Mouse (Mus musculus) midbrain, embryonic 16.5 days (tissue): ENCODE measurements at regions not wholly inside any gene's neighbourhood (a gene's known extent, or its start where the extent isn't known, plus 50 kb on each side); places are given as distances from the start of the nearest gene placed in this dataset.
A peak's percentile ranks its signal among the peaks of the same experiment; 100 is the strongest.

Experiments
- ATAC-seq: fragments of 200-750 bp; cut with Nextera tagmentation; 2 replicates; pipeline ENCODE4 v1.8.0; 2017; ENCODE audit warnings: moderate TSS enrichment
- H3K27ac ChIP-seq: fragments of 300-500 bp; sonication (generic); 2 replicates; pipeline ENCODE4 v1.5.1; 2014; ENCODE audit warnings: mild to moderate bottlenecking, low read length, mixed read lengths
- H3K27me3 ChIP-seq: fragments of 300-500 bp; sonication (generic); 2 replicates; pipeline ENCODE4 v1.6.1; 2014; ENCODE audit warnings: low read depth, low read length, mixed read lengths; ENCODE audit not compliant: control insufficient read depth, insufficient read depth
- H3K36me3 ChIP-seq: fragments of 300-500 bp; sonication (generic); 2 replicates; pipeline ENCODE4 v1.6.1; 2014; ENCODE audit warnings: mild to moderate bottlenecking, low read length, moderate library complexity, mixed read lengths; ENCODE audit not compliant: control insufficient read depth, insufficient read depth
- H3K4me1 ChIP-seq: fragments of 300-500 bp; sonication (generic); 2 replicates; pipeline ENCODE4 v1.6.1; 2014; ENCODE audit warnings: mild to moderate bottlenecking, low read length, mixed read lengths; ENCODE audit not compliant: control insufficient read depth, insufficient read depth
- H3K4me2 ChIP-seq: fragments of 300-500 bp; sonication (generic); 2 replicates; pipeline ENCODE4 v1.6.1; 2014; ENCODE audit warnings: mild to moderate bottlenecking, low read length, mixed read lengths
- H3K4me3 ChIP-seq: fragments of 300-500 bp; sonication (generic); 2 replicates; pipeline ENCODE4 v1.5.1; 2014; ENCODE audit warnings: low read depth, mild to moderate bottlenecking, low read length, moderate library complexity, mixed read lengths
- H3K9ac ChIP-seq: fragments of 300-500 bp; sonication (generic); 2 replicates; pipeline ENCODE4 v1.6.1; 2014; ENCODE audit warnings: low read depth, low read length, mixed read lengths
- H3K9me3 ChIP-seq: fragments of 300-500 bp; sonication (generic); replicated peaks from 2 replicates; pipeline ENCODE4 v1.6.1; 2014; ENCODE audit warnings: mild to moderate bottlenecking, low read length, mixed read lengths; ENCODE audit not compliant: control insufficient read depth, poor library complexity, severe bottlenecking
- WGBS: fragments of 180-500 bp; shearing (Covaris S2); extraction: QIAGEN DNeasy Blood & Tissue Kit; methylation state at CpG from one replicate; pipeline ENCODE4 v1.1.7; 2014; 5-methylcytosine and 5-hydroxymethylcytosine counted together

- peak overlapping the region; percentile 53; the same call in 1 of the 2 replicates for H3K9ac ChIP-seq
Observed at GRCm38 (mm10) chr17:87570676-87571344, 65.0 kb upstream of the Epcam start.

DNA sequence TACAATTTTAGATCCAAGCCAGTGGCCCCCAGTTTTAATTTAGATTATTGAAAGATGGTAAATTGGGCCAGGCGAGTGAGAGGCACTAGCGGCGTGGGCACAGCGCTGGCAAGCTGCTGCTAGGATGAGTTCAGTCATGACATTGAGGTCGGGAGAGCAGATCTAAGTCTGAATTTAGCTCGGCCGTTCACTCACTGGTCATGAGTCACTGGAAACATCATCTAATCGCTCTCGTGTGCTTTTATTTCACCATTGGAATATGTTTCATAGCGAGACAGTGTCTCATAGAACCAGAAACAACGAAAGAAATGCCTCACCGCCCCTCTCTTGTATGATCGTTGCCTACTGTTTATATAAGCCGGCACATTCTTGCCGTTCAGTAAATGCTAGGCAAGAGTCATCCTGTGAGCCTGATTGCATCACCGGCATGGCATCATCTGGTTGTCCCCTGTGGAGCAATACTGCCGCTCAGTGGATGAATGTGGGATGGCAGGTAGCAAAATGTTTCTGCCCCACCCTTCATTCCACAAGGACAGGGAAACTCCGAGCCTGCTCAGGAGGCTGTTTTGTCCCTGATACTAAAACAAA lies 64.3 kb upstream of the Epcam start:
- H3K27me3 ChIP-seq = no peaks in the 10 kb centered on the region
- ATAC-seq = peak; percentile 93
- no peaks in the 10 kb centered on the region for H3K36me3 ChIP-seq
- peaks cover 7% of the 10 kb centered on the region; the same call in 1 of the 2 replicates for H3K4me1 ChIP-seq
- peak overlapping the region; percentile 53; the same call in 1 of the 2 replicates for H3K9ac ChIP-seq
- H3K4me3 ChIP-seq = peak overlapping the region; percentile 19; the same call in 1 of the 2 replicates
- 8% methylated on average over 18 of the region's 18 CpGs for WGBS
- H3K27ac ChIP-seq = no peak overlapping the region; the same call in 1 of the 2 replicates
- H3K4me2 ChIP-seq = peak overlapping the region; percentile 49
- H3K9me3 ChIP-seq = no peaks in the 10 kb centered on the region

More at GRCm38 (mm10) chr17:87570676-87571344, 65.0 kb upstream of the Epcam start:
- peak; percentile 49 for ATAC-seq
- Histone ChIP-seq H3K4me1 (peaks cover 7% of the 10 kb centered on the region; the same call in 1 of the 2 replicates), H3K9me3 (no peaks in the 10 kb centered on the region), H3K27me3 (no peaks in the 10 kb centered on the region), H3K36me3 (no peaks in the 10 kb centered on the region), H3K4me2 (peak overlapping the region; percentile 49), H3K27ac (no peak overlapping the region), H3K4me3 (no peak overlapping the region)
- 38% methylated on average over 18 of the region's 18 CpGs for WGBS

GRCm38 (mm10) chr17:87583575-87583974 lies 52.2 kb upstream of the Epcam start:
- Histone ChIP-seq H3K9ac (no peak overlapping the region), H3K36me3 (no peaks in the 10 kb centered on the region), H3K4me1 (no peaks in the 10 kb centered on the region), H3K4me3 (no peak overlapping the region), H3K27ac (no peak overlapping the region), H3K27me3 (no peaks in the 10 kb centered on the region), H3K4me2 (no peak overlapping the region), H3K9me3 (peaks cover 4% of the 10 kb centered on the region; the same call in 1 of the 2 replicates)
- no peak for ATAC-seq
- 65% methylated on average over 6 of the region's 6 CpGs for WGBS

DNA sequence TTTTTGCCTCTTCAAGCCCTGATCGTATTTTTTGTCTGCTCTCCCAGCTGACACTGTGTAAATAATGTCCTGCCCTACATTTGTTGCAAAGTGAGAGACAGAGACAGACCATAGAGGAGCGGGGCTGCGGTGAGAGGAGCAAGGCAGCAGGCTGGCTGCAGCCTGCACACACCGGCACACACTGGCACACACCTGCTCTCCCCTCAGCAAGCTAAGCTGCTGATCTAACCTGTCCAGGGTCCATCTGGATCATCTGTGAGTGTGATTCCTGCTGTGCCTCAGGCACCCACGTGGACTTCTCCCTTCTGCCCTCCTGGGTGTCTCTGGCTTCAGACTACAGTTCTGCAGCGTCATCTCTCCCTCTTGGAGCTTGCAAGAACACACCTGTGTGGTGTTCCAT lies 50.4 kb upstream of the Epcam start:
- H3K4me1 ChIP-seq = no peaks in the 10 kb centered on the region
- H3K4me3 ChIP-seq = no peak overlapping the region
- WGBS = 71% methylated on average over 6 of the region's 6 CpGs
- no peak for ATAC-seq
- H3K27me3 ChIP-seq = no peaks in the 10 kb centered on the region
- H3K36me3 ChIP-seq = no peaks in the 10 kb centered on the region
- peaks cover 4% of the 10 kb centered on the region; the same call in 1 of the 2 replicates for H3K9me3 ChIP-seq
- H3K9ac ChIP-seq = no peak overlapping the region
- no peak overlapping the region for H3K4me2 ChIP-seq
- H3K27ac ChIP-seq = no peak overlapping the region
